Mouse (Mus musculus): ENCODE results near the gene Elf4. TPM values are rescaled to one million over a fixed set of nuclear protein-coding genes. Genes with fewer than 3 reads are reported as not detected.

The Elf4 gene
- total RNA-seq, 4 experiments from 2014 or later, result 0.70 to 1.9 (median 1.1) TPM

DNA sequence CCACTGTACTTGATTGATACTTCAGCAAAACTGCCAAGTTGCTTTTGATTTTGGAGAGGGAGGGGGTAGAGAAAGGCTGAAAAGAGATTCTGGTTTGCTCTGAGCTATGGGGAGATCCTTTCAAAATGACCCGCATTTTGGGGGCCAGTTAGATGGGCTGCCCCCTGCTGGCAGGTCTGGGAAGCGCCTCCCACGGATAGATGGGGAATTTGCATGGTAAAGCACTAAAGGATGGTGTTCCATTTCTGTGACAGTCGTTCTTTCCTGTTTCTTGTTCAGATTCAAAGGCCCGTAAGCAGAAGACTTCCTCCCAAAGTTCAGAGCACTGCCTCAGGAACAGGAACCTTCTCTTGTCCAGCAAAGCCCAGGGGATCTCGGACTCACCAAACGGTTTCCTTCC lies 79.3 kb downstream of the Elf4 start:
- DNase-seq (ENCODE audit: low spot score in 2 of 2), result peak in 1 of 2 experiments; percentile 20

DNA sequence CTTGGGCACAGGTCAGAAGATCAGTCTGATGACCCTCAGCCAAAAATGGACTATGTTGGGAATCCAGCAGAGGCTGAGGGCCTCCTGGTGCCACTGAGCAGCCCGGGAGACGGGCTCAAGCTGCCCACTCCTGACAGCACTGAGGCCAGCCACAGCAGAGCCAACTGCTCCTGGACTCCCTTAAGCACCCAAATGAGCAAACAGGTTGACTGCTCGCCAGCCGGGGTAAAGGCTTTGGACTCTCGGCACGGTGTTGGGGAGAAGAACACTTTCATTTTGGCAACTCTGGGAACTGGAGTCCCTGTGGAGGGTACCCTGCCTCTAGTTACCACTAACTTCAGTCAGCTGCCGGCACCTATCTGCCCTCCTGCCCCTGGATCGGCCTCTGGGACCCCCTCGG lies 95.1 kb downstream of the Elf4 start:
- DNase-seq (ENCODE audit: low spot score in 2 of 2), result no peak

DNA sequence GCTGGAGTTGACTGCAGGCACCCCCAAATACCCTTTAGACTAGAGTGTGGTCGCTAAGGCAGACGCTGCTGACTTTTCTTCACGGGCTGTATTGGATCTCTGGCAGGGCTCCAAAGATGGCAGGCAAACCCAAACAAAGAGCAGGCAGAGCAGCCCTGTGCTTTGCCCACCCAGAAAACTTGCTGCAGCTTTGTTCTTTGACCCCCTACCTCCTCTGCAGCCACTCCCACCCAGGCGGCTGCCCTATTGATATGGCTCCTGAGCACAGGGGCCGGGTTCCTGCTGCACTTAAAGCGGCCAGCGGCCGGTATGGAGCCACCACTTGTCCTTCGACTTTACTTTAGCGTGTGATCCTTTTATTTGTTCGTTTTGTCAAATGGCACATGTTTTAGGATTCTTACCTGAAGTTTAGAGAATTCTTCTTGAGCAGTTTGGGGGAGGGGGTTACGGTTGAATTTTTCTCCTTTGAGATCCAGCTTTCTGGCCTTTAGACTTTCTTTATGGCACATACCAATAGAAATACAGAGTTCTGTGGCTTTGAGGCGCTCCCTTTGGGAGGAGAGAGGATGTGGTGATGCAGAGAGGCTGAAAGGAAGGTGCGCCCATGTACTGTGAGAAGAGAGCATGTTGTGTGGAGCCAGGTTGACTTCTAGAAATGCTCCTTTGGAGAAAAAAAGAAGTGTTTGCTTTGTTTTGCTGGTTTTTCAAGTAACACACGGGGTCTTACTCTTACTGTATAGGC lies 96.9 kb downstream of the Elf4 start:
- no peak for DNase-seq (ENCODE audit: low spot score in 2 of 2)

Other genes starting within 250 kb of the Elf4 start
- gene Utp14a, start 206.3 kb downstream of the Elf4 start, total RNA-seq (2022), result 10 to 100 TPM in 3 of 4 experiments, 1 to 10 TPM in 1; 9.5 to 18.7 (median 11.6) TPM
- 1 to 10 TPM; 6.2 to 9.3 (median 8.0) TPM for gene Bcorl1, start 121.8 kb downstream of the Elf4 start, total RNA-seq (2022)
- gene Aifm1, start 50.4 kb upstream of the Elf4 start, total RNA-seq (2022), result 10 to 100 TPM; 34.4 to 42.4 (median 40.0) TPM
- gene Rab33a, start 56.2 kb upstream of the Elf4 start, total RNA-seq (2022), result not detected
- gene Zfp280c, start 131.4 kb upstream of the Elf4 start, total RNA-seq (2022), result 1 to 10 TPM; 3.6 to 5.5 (median 3.9) TPM
- gene Slc25a14, start 160.3 kb upstream of the Elf4 start, total RNA-seq (2022), result 1 to 10 TPM; 1.1 to 2.1 (median 1.9) TPM
- gene Gpr119, start 211.3 kb upstream of the Elf4 start, total RNA-seq (2022), result under 1 TPM in 1 of 4 experiments, not detected in 3; 0.24 TPM
- 1 to 10 TPM in 3 of 4 experiments, under 1 TPM in 1; 0.73 to 2.1 (median 1.4) TPM for gene Rbmx2, start 231.9 kb upstream of the Elf4 start, total RNA-seq (2022)